Mouse (Mus musculus) liver, embryonic 14.5 days (tissue): ENCODE data around the gene Hyal5. TPM values are rescaled to one million over a fixed set of nuclear protein-coding genes. Genes with fewer than 3 reads are reported as not detected.
A peak's percentile ranks its signal among the peaks of the same experiment; 100 is the strongest.

Experiments
- ATAC-seq: fragments of 200-750 bp; cut with Nextera tagmentation; 2 replicates; pipeline ENCODE4 v1.8.0; 2017; ENCODE audit warnings: moderate number of reproducible peaks, mild to moderate bottlenecking, moderate library complexity; ENCODE audit not compliant: insufficient read depth
- DNase-seq, 3 experiments: peaks; one replicate each; pipeline ENCODE4 v3.0.0-alpha.2; 2012 to 2013; ENCODE audit warnings: low read depth in 3 of 3, low spot score in 3 of 3
- H3K27ac ChIP-seq: fragments of 300-500 bp; sonication (generic); 2 replicates; pipeline ENCODE4 v1.5.1; 2014; ENCODE audit warnings: moderate library complexity, mild to moderate bottlenecking, control low read depth, inconsistent platforms
- H3K27me3 ChIP-seq: fragments of 300-500 bp; sonication (generic); 2 replicates; pipeline ENCODE4 v1.6.1; 2014; ENCODE audit warnings: mild to moderate bottlenecking, low read length, moderate library complexity; ENCODE audit not compliant: control insufficient read depth, insufficient read depth
- H3K36me3 ChIP-seq: fragments of 300-500 bp; sonication (generic); replicated peaks from 2 replicates; pipeline ENCODE4 v1.6.1; 2014; ENCODE audit warnings: low read depth; ENCODE audit not compliant: control insufficient read depth, insufficient read depth
- H3K4me1 ChIP-seq, 2 experiments: fragments of 200-500 bp in 1 of 2; fragments of 300-500 bp in 1 of 2; sonication (generic) in 1 of 2; replicated peaks; 2 replicates each; pipeline ENCODE4 v1.6.1; 2012 to 2014; ENCODE audit warnings: antibody characterized with exemption in 1 of 2, inconsistent platforms in 1 of 2, low read length in 1 of 2; ENCODE audit not compliant: control insufficient read depth in 2 of 2, insufficient read depth in 2 of 2
- H3K4me2 ChIP-seq: fragments of 300-500 bp; sonication (generic); 2 replicates; pipeline ENCODE4 v1.6.1; 2014; ENCODE audit warnings: low read depth, mild to moderate bottlenecking, control low read depth, moderate library complexity
- H3K4me3 ChIP-seq, 2 experiments: fragments of 200-500 bp in 1 of 2; fragments of 300-500 bp in 1 of 2; sonication (generic) in 1 of 2; 2 replicates each; pipeline ENCODE4 v1.5.1; 2012 to 2014; ENCODE audit warnings: low read depth in 2 of 2, low read length in 2 of 2, mild to moderate bottlenecking in 2 of 2, control low read depth in 1 of 2, inconsistent platforms in 1 of 2, moderate library complexity in 1 of 2; ENCODE audit not compliant: insufficient read depth in 1 of 2
- H3K9ac ChIP-seq: fragments of 300-500 bp; sonication (generic); replicated peaks from 2 replicates; pipeline ENCODE4 v1.6.1; 2014; ENCODE audit warnings: mild to moderate bottlenecking, control low read depth, moderate library complexity
- H3K9me3 ChIP-seq: fragments of 300-500 bp; sonication (generic); 2 replicates; pipeline ENCODE4 v1.6.1; 2016; ENCODE audit warnings: low read length, mixed read lengths; ENCODE audit not compliant: control insufficient read depth
- CTCF ChIP-seq: IDR thresholded peaks from 2 replicates; pipeline ENCODE4 v1.5.1; 2016; ENCODE audit warnings: antibody characterized with exemption, low read depth, control low read depth
- EP300 ChIP-seq: IDR thresholded peaks from 2 replicates; pipeline ENCODE4 v1.6.1; 2016; ENCODE audit warnings: antibody characterized with exemption, low read depth
- WGBS: fragments of 180-500 bp; shearing (Covaris S2); extraction: QIAGEN DNeasy Blood & Tissue Kit; methylation state at CpG from one replicate; pipeline ENCODE4 v1.1.7; 2014; ENCODE audit not compliant: insufficient replicate concordance; 5-methylcytosine and 5-hydroxymethylcytosine counted together
- polyA plus RNA-seq, 2 experiments: library from polyadenylated mRNA; depleted of rRNA in 1 of 2; stranded (reverse) in 1 of 2; unstranded in 1 of 2; fragments of >200 nt; fragmentation: Nextera tagmentation in 1 of 2; extraction: Ambion mirVana in 1 of 2; gene quantifications; 2 replicates each; pipeline versions ENCODE4 v1.2.1 to v1.2.3; 2012 to 2014

The Hyal5 gene
- polyA plus RNA-seq (2012; rRNA removed) (not detected in 2 replicates), polyA plus RNA-seq (2014; fragmentation: Nextera tagmentation; extraction: Ambion mirVana) (not detected in 2 replicates)

GRCm38 (mm10) chr6:24857697-24858096 lies at the start of gene Hyal5:
Gene Hyal5 (plus strand): TSS chr6:24857997.
- Histone ChIP-seq H3K36me3 (no peaks in the 10 kb centered on the region), H3K4me1 (no peaks in the 10 kb centered on the region), H3K4me3 (no peak within 1 kb of the TSS), H3K4me2 (no peak within 1 kb of the TSS), H3K9me3 (no peaks in the 10 kb centered on the region), H3K27me3 (no peaks in the 10 kb centered on the region), H3K9ac (no peak within 1 kb of the TSS), H3K27ac (no peak within 1 kb of the TSS)
- no peak for ATAC-seq
- no peak for DNase-seq
- no peak for TF ChIP-seq CTCF
- no peak for TF ChIP-seq EP300

DNA sequence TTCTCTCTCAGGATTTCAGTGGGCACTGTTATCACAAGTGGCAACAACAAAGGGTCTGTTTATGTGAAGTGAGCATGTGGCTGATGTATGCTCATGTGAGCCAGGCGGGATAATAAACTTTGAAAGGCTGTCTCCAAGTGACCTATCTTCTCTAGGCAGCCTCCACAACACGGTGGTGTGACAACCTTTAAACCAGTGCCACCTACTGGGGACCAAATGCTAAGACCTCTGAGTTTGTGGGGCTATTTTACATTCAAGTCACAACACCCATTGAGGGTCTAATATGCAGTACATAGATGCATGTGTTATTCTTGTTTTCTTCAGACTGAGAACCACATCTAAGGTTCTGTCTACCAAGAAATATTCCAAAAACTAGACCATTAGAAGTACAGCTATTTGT lies 35.7 kb upstream of the Hyal5 start:
- Histone ChIP-seq H3K9ac (no peak overlapping the region), H3K4me1 (no peaks in the 10 kb centered on the region), H3K27ac (no peak overlapping the region), H3K4me2 (no peak overlapping the region), H3K36me3 (no peaks in the 10 kb centered on the region), H3K9me3 (no peaks in the 10 kb centered on the region), H3K27me3 (no peaks in the 10 kb centered on the region), H3K4me3 (no peak overlapping the region)
- no peak for DNase-seq
- TF ChIP-seq CTCF, result no peak
- TF ChIP-seq EP300, result no peak
- 32% methylated on average over 2 of the region's 2 CpGs for WGBS
- no peak for ATAC-seq

- no peak overlapping the region for H3K27ac ChIP-seq
- DNase-seq, result no peak
- H3K9ac ChIP-seq, result no peak overlapping the region
- no peak overlapping the region for H3K4me2 ChIP-seq
- no peaks in the 10 kb centered on the region for H3K27me3 ChIP-seq
- 31% methylated on average over 2 of the region's 2 CpGs for WGBS
- H3K36me3 ChIP-seq, result no peaks in the 10 kb centered on the region
- TF ChIP-seq EP300, result no peak
- 0 out of 2 replicates have a peak, but pooled peaks have one; percentile 6 for TF ChIP-seq CTCF
- H3K4me1 ChIP-seq, result no peaks in the 10 kb centered on the region
- ATAC-seq, result no peak
- no peaks in the 10 kb centered on the region for H3K9me3 ChIP-seq
- no peak overlapping the region for H3K4me3 ChIP-seq
These were observed 2.5 kb downstream of the Hyal5 start for GRCm38 (mm10) chr6:24860320-24860719.

DNA sequence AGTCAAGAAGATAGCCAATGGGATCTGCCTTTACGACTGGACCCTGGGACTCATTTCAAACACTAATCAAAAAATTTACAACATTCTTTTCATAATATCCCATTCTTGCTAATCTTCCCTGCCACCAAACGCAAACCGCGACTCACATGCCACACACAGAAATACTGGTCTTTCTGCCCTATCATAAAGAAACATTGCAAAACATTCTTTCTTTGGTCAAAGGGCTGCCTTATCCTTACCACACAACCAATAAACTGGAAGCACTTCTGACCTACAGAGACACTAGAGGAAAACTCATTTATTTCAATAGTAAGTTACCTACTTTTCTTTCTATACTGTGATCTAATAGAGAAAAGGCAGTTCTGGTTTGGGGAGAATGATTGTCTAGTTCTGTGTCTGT lies 5.9 kb downstream of the Hyal5 start:
- 78% methylated on average over 4 of the region's 4 CpGs for WGBS
- ATAC-seq, result no peak
- no peak for DNase-seq
- H3K4me1 ChIP-seq, result no peaks in the 10 kb centered on the region
- TF ChIP-seq CTCF, result no peak
- TF ChIP-seq EP300, result no peak
- H3K9me3 ChIP-seq, result no peaks in the 10 kb centered on the region
- no peak overlapping the region for H3K4me2 ChIP-seq
- no peak overlapping the region for H3K27ac ChIP-seq
- H3K9ac ChIP-seq, result no peak overlapping the region
- H3K4me3 ChIP-seq, result no peak overlapping the region
- no peaks in the 10 kb centered on the region for H3K27me3 ChIP-seq
- no peaks in the 10 kb centered on the region for H3K36me3 ChIP-seq

DNA sequence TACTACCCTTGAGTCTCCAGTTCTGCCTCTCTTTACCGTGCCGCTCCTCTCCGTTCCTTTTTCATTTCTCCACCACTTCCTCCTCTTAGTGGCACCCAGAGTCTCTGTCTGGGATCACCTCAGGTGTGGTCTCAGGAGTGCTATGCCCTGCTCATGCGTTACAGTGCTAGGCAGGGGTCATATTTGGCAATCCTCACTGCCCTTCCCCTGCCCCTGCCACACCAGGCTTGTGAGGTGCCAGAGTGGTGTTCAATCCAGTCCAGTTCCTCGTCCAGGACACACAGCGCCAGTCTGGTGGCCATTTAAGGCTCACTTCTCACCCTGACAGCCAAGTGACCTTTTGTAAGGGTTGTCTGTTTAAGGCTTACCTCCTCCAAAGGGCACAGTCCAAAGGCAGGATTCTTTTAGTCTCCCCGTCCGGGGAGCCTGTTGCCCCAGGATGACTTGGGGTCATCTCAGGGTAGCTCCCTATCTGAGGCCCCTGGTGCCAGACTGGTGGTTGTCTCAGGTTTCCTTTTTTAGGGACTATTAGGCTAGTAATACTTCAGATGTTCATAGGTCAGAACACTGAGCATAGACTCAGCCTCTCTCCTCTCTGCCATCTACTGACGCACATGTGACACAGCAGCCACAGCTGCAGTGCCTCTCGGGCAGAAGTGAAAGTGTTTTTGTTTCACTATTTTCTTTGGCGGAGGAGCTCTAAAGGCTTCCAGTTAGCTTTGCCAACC lies 36.5 kb downstream of the Hyal5 start:
- Histone ChIP-seq H3K4me3 (peak overlapping the region; percentile 12 to 14; a peak in 2 of 4 replicates), H3K9ac (no peak overlapping the region), H3K36me3 (no peaks in the 10 kb centered on the region), H3K4me1 (no peaks in the 10 kb centered on the region), H3K27me3 (no peaks in the 10 kb centered on the region), H3K27ac (no peak overlapping the region), H3K4me2 (0 out of 2 replicates have a peak overlapping the region, but pooled peaks have one; percentile 20), H3K9me3 (no peaks in the 10 kb centered on the region)
- ATAC-seq (no peak; the same call in 1 of the 2 replicates), DNase-seq (no peak)
- 52% methylated on average over 11 of the region's 11 CpGs for WGBS
- TF ChIP-seq CTCF, result peak; percentile 37; the same call in 1 of the 2 replicates
- TF ChIP-seq EP300, result no peak
